Mouse (Mus musculus): ENCODE data around the gene Adm2. TPM values are rescaled to one million over a fixed set of nuclear protein-coding genes. Genes with fewer than 3 reads are reported as not detected.

Gene Adm2
- total RNA-seq (2023): not detected

GRCm38 (mm10) chr15:89322670-89323522 is at the start of gene Adm2:
Gene Adm2 (plus strand): TSS chr15:89322720.

GRCm38 (mm10) chr15:89315190-89315731 is 7.3 kb upstream of the Adm2 start, which contains the start of gene Sbf1:
Gene Sbf1 (minus strand): TSS chr15:89315311.

GRCm38 (mm10) chr15:89334271-89334670 is 11.8 kb downstream of the Adm2 start, which contains the start of gene Miox:
Gene Miox (plus strand): TSS chr15:89334398.

GRCm38 (mm10) chr15:89355241-89356187 is 33.0 kb downstream of the Adm2 start, which contains the start of the genes Lmf2 and Ncaph2:
Gene Lmf2 (minus strand): TSS chr15:89355659.
Gene Ncaph2 (plus strand): TSS chr15:89355719.

GRCm38 (mm10) chr15:89373762-89374248 is 51.3 kb downstream of the Adm2 start, which contains the start of gene Sco2:
Gene Sco2 (minus strand): TSS chr15:89373846.

Other genes with a start within 250 kb of the Adm2 start
- 45.4 TPM for gene Trabd, start 247.6 kb upstream of the Adm2 start, total RNA-seq (2023)
- gene Selenoo, start 233.6 kb upstream of the Adm2 start, total RNA-seq (2023): 25.5 TPM
- gene Tubgcp6, start 199.6 kb upstream of the Adm2 start, total RNA-seq (2023): 39.6 TPM
- 24.8 TPM for gene Hdac10, start 194.0 kb upstream of the Adm2 start, total RNA-seq (2023)
- gene Mapk12, start 182.0 kb upstream of the Adm2 start, total RNA-seq (2023): 3.4 TPM
- 29.8 TPM for gene Mapk11, start 173.1 kb upstream of the Adm2 start, total RNA-seq (2023)
- 2.9 TPM for gene Plxnb2, start 141.9 kb upstream of the Adm2 start, total RNA-seq (2023)
- gene Dennd6b, start 126.2 kb upstream of the Adm2 start, total RNA-seq (2023): 24.3 TPM
- gene Ppp6r2, start 111.2 kb upstream of the Adm2 start, total RNA-seq (2023): 42.9 TPM
- gene Sbf1, start 7.4 kb upstream of the Adm2 start, total RNA-seq (2023): 416 TPM
- gene Miox, start 11.7 kb downstream of the Adm2 start, total RNA-seq (2023): not detected
- gene Lmf2, start 32.9 kb downstream of the Adm2 start, total RNA-seq (2023): 52.1 TPM
- gene Ncaph2, start 33.0 kb downstream of the Adm2 start, total RNA-seq (2023): 133 TPM
- 18.3 TPM for gene Sco2, start 51.1 kb downstream of the Adm2 start, total RNA-seq (2023)
- 0.50 TPM for gene Tymp, start 54.3 kb downstream of the Adm2 start, total RNA-seq (2023)
- gene Odf3b, start 56.6 kb downstream of the Adm2 start, total RNA-seq (2023): 1.7 TPM
- gene Klhdc7b, start 62.2 kb downstream of the Adm2 start, total RNA-seq (2023): not detected
- gene Syce3, start 87.8 kb downstream of the Adm2 start, total RNA-seq (2023): not detected
- gene Cpt1b, start 103.1 kb downstream of the Adm2 start, total RNA-seq (2023): 2.2 TPM
- gene C730034F03Rik, start 106.9 kb downstream of the Adm2 start, total RNA-seq (2023): 9.0 TPM
- gene Gm44502, start 107.0 kb downstream of the Adm2 start, total RNA-seq (2023): 2.9 TPM
- gene Chkb, start 107.2 kb downstream of the Adm2 start, total RNA-seq (2023): 194 TPM
- not detected for gene Mapk8ip2, start 131.2 kb downstream of the Adm2 start, total RNA-seq (2023)
- 13.7 TPM for gene Arsa, start 154.7 kb downstream of the Adm2 start, total RNA-seq (2023)
- gene Shank3, start 176.9 kb downstream of the Adm2 start, total RNA-seq (2023): 1.0 TPM
- gene Acr, start 245.6 kb downstream of the Adm2 start, total RNA-seq (2023): not detected